Mouse (Mus musculus) brain, embryonic 14.5 days (tissue): ENCODE data around the gene St14.

ENCODE experiments used
- CTCF ChIP-seq: fragments of 200-500 bp; IDR thresholded peaks from 2 replicates; pipeline ENCODE4 v1.5.1; 2012; ENCODE audit warnings: inconsistent platforms, mild to moderate bottlenecking, moderate library complexity, borderline replicate concordance; ENCODE audit not compliant: insufficient read depth, insufficient read length; ENCODE audit errors: extremely low read depth
- POLR2A ChIP-seq: fragments of 200-500 bp; IDR thresholded peaks from 2 replicates; pipeline ENCODE4 v1.6.1; 2012; ENCODE audit warnings: mild to moderate bottlenecking, inconsistent platforms, borderline replicate concordance; ENCODE audit not compliant: poor library complexity, insufficient read depth, insufficient read length, severe bottlenecking; ENCODE audit errors: extremely low read depth

GRCm38 (mm10) chr9:31097088-31098082 is 34.3 kb downstream of the St14 start:
- TF ChIP-seq CTCF (no peak), POLR2A (no peak)
